Mouse (Mus musculus): ENCODE results near the gene Wdr70. TPM values are rescaled to one million over a fixed set of nuclear protein-coding genes. Genes with fewer than 3 reads are reported as not detected.

Wdr70 gene
- polyA plus RNA-seq, 1 experiment from 2014 or later, result 81.8 TPM

DNA sequence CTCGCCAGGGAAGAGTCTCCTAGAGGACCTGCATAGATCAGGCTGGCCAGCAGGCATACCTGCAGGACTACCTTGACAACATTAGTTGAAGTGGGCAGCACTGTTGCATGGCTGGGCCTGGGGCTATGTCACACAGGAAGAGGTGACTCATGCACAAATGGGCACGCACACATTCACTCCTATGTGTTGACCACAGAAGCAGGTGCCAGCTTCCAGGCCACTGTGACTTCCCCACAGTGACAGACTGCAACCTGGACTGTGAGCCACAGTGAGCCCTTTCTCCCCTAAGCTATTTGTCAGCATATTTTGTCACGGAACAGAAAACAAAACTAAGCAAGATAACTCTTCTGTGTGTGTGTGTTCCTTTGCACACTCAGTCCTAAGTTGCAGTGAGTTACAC, 47.8 kb downstream of the Wdr70 start:
- Histone ChIP-seq H3K9ac (ENCODE audit: low read length) (no peak overlapping the region), H3K4me3 (ENCODE audit: low read depth, low read length) (no peak overlapping the region), H3K27ac (ENCODE audit: low read depth, low read length) (no peak overlapping the region), H3K4me1 (ENCODE audit: control insufficient read depth, insufficient read depth, low read length) (no peaks in the 10 kb centered on the region), H3K9me3 (ENCODE audit: control insufficient read depth, low read length) (no peaks in the 10 kb centered on the region), H3K27me3 (ENCODE audit: control insufficient read depth, insufficient read depth, low read length) (no peaks in the 10 kb centered on the region), H3K4me2 (ENCODE audit: low read depth) (no peak overlapping the region), H3K36me3 (ENCODE audit: control insufficient read depth, insufficient read depth, low read length) (peaks cover 2% of the 10 kb centered on the region; the same call in 1 of the 2 replicates)
- DNase-seq (ENCODE audit: low spot score), result no peak
- no peak for ATAC-seq (ENCODE audit: insufficient read depth, low FRiP score, low TSS enrichment)
- WGBS, result 85% methylated on average over 3 of the region's 3 CpGs

DNA sequence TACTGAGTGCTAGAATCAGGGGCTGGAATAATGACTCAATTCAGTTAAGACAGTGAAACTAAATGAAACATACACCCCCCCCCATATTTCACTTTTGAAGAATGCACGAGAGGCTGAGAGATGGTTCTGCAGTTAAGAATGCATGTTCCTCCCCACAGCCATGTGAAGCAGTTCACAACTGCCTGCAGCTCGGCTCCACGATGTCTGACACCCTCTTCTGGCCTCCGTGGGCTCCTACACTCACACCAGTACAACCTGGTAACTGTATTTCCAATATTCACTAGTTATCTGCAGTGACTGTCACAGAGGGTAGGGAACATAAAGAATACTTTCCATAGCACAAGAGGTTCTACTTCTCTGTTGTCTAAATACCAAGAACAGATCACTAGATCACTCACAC, 59.2 kb downstream of the Wdr70 start:
- H3K9me3 ChIP-seq (ENCODE audit: control insufficient read depth, low read length), result no peaks in the 10 kb centered on the region
- WGBS, result 81% methylated on average over 4 of the region's 4 CpGs
- H3K4me2 ChIP-seq (ENCODE audit: low read depth), result no peak overlapping the region
- H3K27me3 ChIP-seq (ENCODE audit: control insufficient read depth, insufficient read depth, low read length), result no peaks in the 10 kb centered on the region
- H3K36me3 ChIP-seq (ENCODE audit: control insufficient read depth, insufficient read depth, low read length), result no peaks in the 10 kb centered on the region
- no peak overlapping the region for H3K27ac ChIP-seq (ENCODE audit: low read depth, low read length)
- DNase-seq (ENCODE audit: low spot score) (no peak), ATAC-seq (ENCODE audit: insufficient read depth, low FRiP score, low TSS enrichment) (no peak)
- H3K9ac ChIP-seq (ENCODE audit: low read length), result no peak overlapping the region
- no peaks in the 10 kb centered on the region for H3K4me1 ChIP-seq (ENCODE audit: control insufficient read depth, insufficient read depth, low read length)
- no peak overlapping the region for H3K4me3 ChIP-seq (ENCODE audit: low read depth, low read length)

- no peaks in the 10 kb centered on the region for H3K9me3 ChIP-seq (ENCODE audit: control insufficient read depth, low read length)
- no peak overlapping the region for H3K4me2 ChIP-seq (ENCODE audit: low read depth)
- no peaks in the 10 kb centered on the region for H3K36me3 ChIP-seq (ENCODE audit: control insufficient read depth, insufficient read depth, low read length)
- H3K27ac ChIP-seq (ENCODE audit: low read depth, low read length), result no peak overlapping the region
- no peak overlapping the region for H3K4me3 ChIP-seq (ENCODE audit: low read depth, low read length)
- no peaks in the 10 kb centered on the region for H3K27me3 ChIP-seq (ENCODE audit: control insufficient read depth, insufficient read depth, low read length)
- no peak overlapping the region for H3K9ac ChIP-seq (ENCODE audit: low read length)
- 92% methylated on average over 5 of the region's 5 CpGs for WGBS
- ATAC-seq (ENCODE audit: insufficient read depth, low FRiP score, low TSS enrichment) (no peak), DNase-seq (ENCODE audit: low spot score) (no peak)
- H3K4me1 ChIP-seq (ENCODE audit: control insufficient read depth, insufficient read depth, low read length), result no peaks in the 10 kb centered on the region
Measured at GRCm38 (mm10) chr15:8038457-8038856, 60.6 kb downstream of the Wdr70 start.

GRCm38 (mm10) chr15:8037825-8038224, 61.2 kb downstream of the Wdr70 start:
- no peak for DNase-seq (ENCODE audit: low spot score)
- Histone ChIP-seq H3K27ac (ENCODE audit: low read depth, low read length) (no peak overlapping the region), H3K9ac (ENCODE audit: low read length) (no peak overlapping the region), H3K4me2 (ENCODE audit: low read depth) (no peak overlapping the region), H3K36me3 (ENCODE audit: control insufficient read depth, insufficient read depth, low read length) (no peaks in the 10 kb centered on the region), H3K4me3 (ENCODE audit: low read depth, low read length) (no peak overlapping the region), H3K4me1 (ENCODE audit: control insufficient read depth, insufficient read depth, low read length) (no peaks in the 10 kb centered on the region), H3K9me3 (ENCODE audit: control insufficient read depth, low read length) (no peaks in the 10 kb centered on the region), H3K27me3 (ENCODE audit: control insufficient read depth, insufficient read depth, low read length) (no peaks in the 10 kb centered on the region)
- WGBS, result 84% methylated on average over 3 of the region's 3 CpGs
- no peak for ATAC-seq (ENCODE audit: insufficient read depth, low FRiP score, low TSS enrichment)

GRCm38 (mm10) chr15:8031211-8031610, 67.8 kb downstream of the Wdr70 start:
- WGBS, result 78% methylated on average over 7 of the region's 7 CpGs
- H3K9ac ChIP-seq (ENCODE audit: low read length), result no peak overlapping the region

GRCm38 (mm10) chr15:8030643-8031042, 68.4 kb downstream of the Wdr70 start:
- no peaks in the 10 kb centered on the region for H3K9me3 ChIP-seq (ENCODE audit: control insufficient read depth, low read length)
- no peaks in the 10 kb centered on the region for H3K36me3 ChIP-seq (ENCODE audit: control insufficient read depth, insufficient read depth, low read length)
- no peak for ATAC-seq (ENCODE audit: insufficient read depth, low FRiP score, low TSS enrichment)
- DNase-seq (ENCODE audit: low spot score), result no peak
- H3K9ac ChIP-seq (ENCODE audit: low read length), result no peak overlapping the region
- no peaks in the 10 kb centered on the region for H3K27me3 ChIP-seq (ENCODE audit: control insufficient read depth, insufficient read depth, low read length)
- H3K27ac ChIP-seq (ENCODE audit: low read depth, low read length), result no peak overlapping the region
- 91% methylated on average over 3 of the region's 3 CpGs for WGBS
- no peaks in the 10 kb centered on the region for H3K4me1 ChIP-seq (ENCODE audit: control insufficient read depth, insufficient read depth, low read length)
- no peak overlapping the region for H3K4me2 ChIP-seq (ENCODE audit: low read depth)
- H3K4me3 ChIP-seq (ENCODE audit: low read depth, low read length), result no peak overlapping the region

More at GRCm38 (mm10) chr15:8031211-8031610, 67.8 kb downstream of the Wdr70 start:
- Histone ChIP-seq H3K27ac (ENCODE audit: low read depth, low read length) (no peak overlapping the region), H3K36me3 (ENCODE audit: control insufficient read depth, insufficient read depth, low read length) (no peaks in the 10 kb centered on the region), H3K4me3 (ENCODE audit: low read depth, low read length) (no peak overlapping the region), H3K4me2 (ENCODE audit: low read depth) (no peak overlapping the region), H3K9me3 (ENCODE audit: control insufficient read depth, low read length) (no peaks in the 10 kb centered on the region), H3K4me1 (ENCODE audit: control insufficient read depth, insufficient read depth, low read length) (no peaks in the 10 kb centered on the region), H3K27me3 (ENCODE audit: control insufficient read depth, insufficient read depth, low read length) (no peaks in the 10 kb centered on the region)
- ATAC-seq (ENCODE audit: insufficient read depth, low FRiP score, low TSS enrichment), result no peak
- DNase-seq (ENCODE audit: low spot score), result no peak

GRCm38 (mm10) chr15:8027503-8027902, 71.5 kb downstream of the Wdr70 start:
- H3K4me2 ChIP-seq (ENCODE audit: low read depth), result no peak overlapping the region
- ATAC-seq (ENCODE audit: insufficient read depth, low FRiP score, low TSS enrichment) (no peak), DNase-seq (ENCODE audit: low spot score) (no peak)
- H3K27me3 ChIP-seq (ENCODE audit: control insufficient read depth, insufficient read depth, low read length), result no peaks in the 10 kb centered on the region
- no peaks in the 10 kb centered on the region for H3K36me3 ChIP-seq (ENCODE audit: control insufficient read depth, insufficient read depth, low read length)
- no peaks in the 10 kb centered on the region for H3K9me3 ChIP-seq (ENCODE audit: control insufficient read depth, low read length)
- no peak overlapping the region for H3K9ac ChIP-seq (ENCODE audit: low read length)
- H3K4me3 ChIP-seq (ENCODE audit: low read depth, low read length), result no peak overlapping the region
- WGBS, result 99% methylated on average over 2 of the region's 2 CpGs
- no peaks in the 10 kb centered on the region for H3K4me1 ChIP-seq (ENCODE audit: control insufficient read depth, insufficient read depth, low read length)
- H3K27ac ChIP-seq (ENCODE audit: low read depth, low read length), result no peak overlapping the region

- ATAC-seq (ENCODE audit: insufficient read depth, low FRiP score, low TSS enrichment) (no peak), DNase-seq (ENCODE audit: low spot score) (no peak)
- 95% methylated on average over 7 of the region's 7 CpGs for WGBS
- Histone ChIP-seq H3K4me3 (ENCODE audit: low read depth, low read length) (no peak overlapping the region), H3K4me1 (ENCODE audit: control insufficient read depth, insufficient read depth, low read length) (no peaks in the 10 kb centered on the region), H3K9ac (ENCODE audit: low read length) (no peak overlapping the region), H3K27me3 (ENCODE audit: control insufficient read depth, insufficient read depth, low read length) (no peaks in the 10 kb centered on the region), H3K27ac (ENCODE audit: low read depth, low read length) (no peak overlapping the region), H3K36me3 (ENCODE audit: control insufficient read depth, insufficient read depth, low read length) (no peaks in the 10 kb centered on the region), H3K4me2 (ENCODE audit: low read depth) (no peak overlapping the region), H3K9me3 (ENCODE audit: control insufficient read depth, low read length) (no peaks in the 10 kb centered on the region)
Measured at GRCm38 (mm10) chr15:8011418-8011817, 87.6 kb downstream of the Wdr70 start.

GRCm38 (mm10) chr15:8007413-8007812, 91.6 kb downstream of the Wdr70 start:
- no peaks in the 10 kb centered on the region for H3K4me1 ChIP-seq (ENCODE audit: control insufficient read depth, insufficient read depth, low read length)
- ATAC-seq (ENCODE audit: insufficient read depth, low FRiP score, low TSS enrichment) (no peak), DNase-seq (ENCODE audit: low spot score) (no peak)
- H3K36me3 ChIP-seq (ENCODE audit: control insufficient read depth, insufficient read depth, low read length), result no peaks in the 10 kb centered on the region
- no peak overlapping the region for H3K4me3 ChIP-seq (ENCODE audit: low read depth, low read length)
- H3K9me3 ChIP-seq (ENCODE audit: control insufficient read depth, low read length), result no peaks in the 10 kb centered on the region
- H3K9ac ChIP-seq (ENCODE audit: low read length), result no peak overlapping the region
- no peak overlapping the region for H3K4me2 ChIP-seq (ENCODE audit: low read depth)
- H3K27me3 ChIP-seq (ENCODE audit: control insufficient read depth, insufficient read depth, low read length), result no peaks in the 10 kb centered on the region
- WGBS, result 61% methylated on average over 8 of the region's 8 CpGs
- H3K27ac ChIP-seq (ENCODE audit: low read depth, low read length), result no peak overlapping the region

Measured in neural tube, embryonic 11.5 days (tissue).